Mouse (Mus musculus): ENCODE results near the gene Stxbp3. TPM values are rescaled to one million over a fixed set of nuclear protein-coding genes. Genes with fewer than 3 reads are reported as not detected.

Gene Stxbp3
- polyA plus RNA-seq, 1 experiment from 2014 or later, result 25.1 TPM

- WGBS, result 95% methylated on average over 6 of the region's 6 CpGs
- Histone ChIP-seq H3K4me2 (replicated peaks) (no peak overlapping the region), H3K36me3 (0 out of 2 replicates have a peak, but pooled peaks cover 3% of the 10 kb centered on the region), H3K27ac (no peak overlapping the region), H3K9ac (no peak overlapping the region), H3K9me3 (replicated peaks) (no peaks in the 10 kb centered on the region), H3K27me3 (no peaks in the 10 kb centered on the region), H3K4me1 (no peaks in the 10 kb centered on the region), H3K4me3 (no peak overlapping the region)
- ATAC-seq (ENCODE audit: low FRiP score), result no peak
Measured at GRCm38 (mm10) chr3:108831750-108832149, 8.6 kb downstream of the Stxbp3 start.

- 87% methylated on average over 11 of the region's 11 CpGs for WGBS
- H3K9ac ChIP-seq, result no peak overlapping the region
- no peak overlapping the region for H3K4me2 ChIP-seq (replicated peaks)
- H3K27ac ChIP-seq, result no peak overlapping the region
- ATAC-seq (ENCODE audit: low FRiP score), result no peak
- no peak overlapping the region for H3K4me3 ChIP-seq
- no peaks in the 10 kb centered on the region for H3K4me1 ChIP-seq
- H3K27me3 ChIP-seq, result no peaks in the 10 kb centered on the region
- peaks cover 8% of the 10 kb centered on the region; the same call in 1 of the 2 replicates for H3K36me3 ChIP-seq
- no peaks in the 10 kb centered on the region for H3K9me3 ChIP-seq (replicated peaks)
Measured at GRCm38 (mm10) chr3:108830493-108830892, 9.8 kb downstream of the Stxbp3 start.

GRCm38 (mm10) chr3:108815631-108816030, 24.7 kb downstream of the Stxbp3 start:
- Histone ChIP-seq H3K27ac (no peak overlapping the region), H3K4me1 (no peaks in the 10 kb centered on the region), H3K4me3 (no peak overlapping the region), H3K27me3 (no peaks in the 10 kb centered on the region), H3K4me2 (replicated peaks) (no peak overlapping the region), H3K36me3 (peaks cover 14% of the 10 kb centered on the region), H3K9ac (no peak overlapping the region), H3K9me3 (replicated peaks) (no peaks in the 10 kb centered on the region)
- ATAC-seq (ENCODE audit: low FRiP score), result no peak
- 89% methylated on average over 3 of the region's 4 CpGs for WGBS

- Histone ChIP-seq H3K4me3 (no peak overlapping the region), H3K27ac (no peak overlapping the region), H3K4me2 (replicated peaks) (no peak overlapping the region), H3K27me3 (no peaks in the 10 kb centered on the region), H3K9me3 (replicated peaks) (no peaks in the 10 kb centered on the region), H3K4me1 (no peaks in the 10 kb centered on the region), H3K9ac (no peak overlapping the region), H3K36me3 (peaks cover 11% of the 10 kb centered on the region)
- ATAC-seq (ENCODE audit: low FRiP score), result no peak
- 93% methylated on average over 4 of the region's 4 CpGs for WGBS
Measured at GRCm38 (mm10) chr3:108810747-108811263, 29.5 kb downstream of the Stxbp3 start.

- WGBS, result 88% methylated on average over 5 of the region's 5 CpGs
- H3K4me2 ChIP-seq (replicated peaks), result no peak overlapping the region
- no peaks in the 10 kb centered on the region; the same call in 1 of the 2 replicates for H3K4me1 ChIP-seq
- ATAC-seq (ENCODE audit: low FRiP score), result no peak
- H3K4me3 ChIP-seq, result no peak overlapping the region
- no peaks in the 10 kb centered on the region for H3K9me3 ChIP-seq (replicated peaks)
- H3K9ac ChIP-seq, result no peak overlapping the region
- H3K27ac ChIP-seq, result no peak overlapping the region
- H3K36me3 ChIP-seq, result peaks cover 32% of the 10 kb centered on the region
- H3K27me3 ChIP-seq, result no peaks in the 10 kb centered on the region
Measured at GRCm38 (mm10) chr3:108805622-108806021, 34.7 kb downstream of the Stxbp3 start.

GRCm38 (mm10) chr3:108798375-108798774, 42.0 kb downstream of the Stxbp3 start:
- H3K36me3 ChIP-seq, result peaks cover 35% of the 10 kb centered on the region
- no peak overlapping the region for H3K4me2 ChIP-seq (replicated peaks)
- no peak overlapping the region for H3K9ac ChIP-seq
- no peaks in the 10 kb centered on the region for H3K4me1 ChIP-seq
- no peaks in the 10 kb centered on the region for H3K27me3 ChIP-seq
- no peak overlapping the region for H3K27ac ChIP-seq
- no peak for ATAC-seq (ENCODE audit: low FRiP score)
- H3K4me3 ChIP-seq, result no peak overlapping the region
- 93% methylated on average over 2 of the region's 2 CpGs for WGBS
- no peaks in the 10 kb centered on the region for H3K9me3 ChIP-seq (replicated peaks)

- peaks cover 29% of the 10 kb centered on the region for H3K36me3 ChIP-seq
- ATAC-seq (ENCODE audit: low FRiP score), result no peak
- no peak overlapping the region for H3K9ac ChIP-seq
- H3K27ac ChIP-seq, result no peak overlapping the region
- no peak overlapping the region for H3K4me2 ChIP-seq (replicated peaks)
- H3K9me3 ChIP-seq (replicated peaks), result no peaks in the 10 kb centered on the region
- no peak overlapping the region for H3K4me3 ChIP-seq
- H3K4me1 ChIP-seq, result no peaks in the 10 kb centered on the region
- 94% methylated on average over 6 of the region's 6 CpGs for WGBS
- no peaks in the 10 kb centered on the region for H3K27me3 ChIP-seq
Measured at GRCm38 (mm10) chr3:108797723-108798122, 42.6 kb downstream of the Stxbp3 start.

GRCm38 (mm10) chr3:108796386-108796785, 43.9 kb downstream of the Stxbp3 start:
- Histone ChIP-seq H3K4me3 (no peak overlapping the region), H3K27ac (no peak overlapping the region), H3K9me3 (replicated peaks) (no peaks in the 10 kb centered on the region), H3K4me1 (no peaks in the 10 kb centered on the region), H3K9ac (no peak overlapping the region), H3K36me3 (peaks cover 18% of the 10 kb centered on the region), H3K4me2 (replicated peaks) (no peak overlapping the region), H3K27me3 (no peaks in the 10 kb centered on the region)
- ATAC-seq (ENCODE audit: low FRiP score), result no peak
- WGBS, result 96% methylated on average over 4 of the region's 4 CpGs

- 89% methylated on average over 7 of the region's 7 CpGs for WGBS
- Histone ChIP-seq H3K36me3 (peaks cover 17% of the 10 kb centered on the region), H3K4me1 (no peaks in the 10 kb centered on the region), H3K9me3 (replicated peaks) (no peaks in the 10 kb centered on the region), H3K4me2 (replicated peaks) (no peak overlapping the region), H3K4me3 (no peak overlapping the region), H3K27ac (no peak overlapping the region), H3K9ac (no peak overlapping the region), H3K27me3 (no peaks in the 10 kb centered on the region)
- no peak for ATAC-seq (ENCODE audit: low FRiP score)
Measured at GRCm38 (mm10) chr3:108795554-108796299, 44.6 kb downstream of the Stxbp3 start.

GRCm38 (mm10) chr3:108794780-108795179, 45.5 kb downstream of the Stxbp3 start:
- no peaks in the 10 kb centered on the region for H3K4me1 ChIP-seq
- no peaks in the 10 kb centered on the region for H3K9me3 ChIP-seq (replicated peaks)
- WGBS, result 92% methylated on average over 9 of the region's 9 CpGs
- H3K27me3 ChIP-seq, result no peaks in the 10 kb centered on the region
- no peak overlapping the region for H3K4me3 ChIP-seq
- H3K9ac ChIP-seq, result no peak overlapping the region
- ATAC-seq (ENCODE audit: low FRiP score), result no peak
- H3K36me3 ChIP-seq, result peaks cover 11% of the 10 kb centered on the region; the same call in 1 of the 2 replicates
- no peak overlapping the region for H3K27ac ChIP-seq
- no peak overlapping the region for H3K4me2 ChIP-seq (replicated peaks)

- H3K4me3 ChIP-seq, result no peak overlapping the region
- H3K4me1 ChIP-seq, result no peaks in the 10 kb centered on the region
- no peak overlapping the region for H3K4me2 ChIP-seq (replicated peaks)
- peaks cover 3% of the 10 kb centered on the region; the same call in 1 of the 2 replicates for H3K36me3 ChIP-seq
- H3K27ac ChIP-seq, result no peak overlapping the region
- no peaks in the 10 kb centered on the region for H3K27me3 ChIP-seq
- H3K9ac ChIP-seq, result no peak overlapping the region
- H3K9me3 ChIP-seq (replicated peaks), result no peaks in the 10 kb centered on the region
- ATAC-seq (ENCODE audit: low FRiP score), result no peak
Measured at GRCm38 (mm10) chr3:108792420-108792819, 47.9 kb downstream of the Stxbp3 start.

- 0 out of 2 replicates have a peak, but pooled peaks cover 3% of the 10 kb centered on the region for H3K36me3 ChIP-seq
- no peak overlapping the region for H3K4me2 ChIP-seq (replicated peaks)
- H3K9me3 ChIP-seq (replicated peaks), result no peaks in the 10 kb centered on the region
- WGBS, result 72% methylated on average over 7 of the region's 7 CpGs
- ATAC-seq (ENCODE audit: low FRiP score), result no peak
- H3K27me3 ChIP-seq, result no peaks in the 10 kb centered on the region
- no peak overlapping the region for H3K4me3 ChIP-seq
- no peak overlapping the region for H3K27ac ChIP-seq
- H3K4me1 ChIP-seq, result no peaks in the 10 kb centered on the region
- H3K9ac ChIP-seq, result no peak overlapping the region
Measured at GRCm38 (mm10) chr3:108791054-108791706, 49.1 kb downstream of the Stxbp3 start.
